Mouse (Mus musculus) CD4-positive, CD25-positive, alpha-beta regulatory T cell, adult 4 months (primary cell): ENCODE results near the gene Tcf12. TPM values are rescaled to one million over a fixed set of nuclear protein-coding genes. Genes with fewer than 3 reads are reported as not detected.
A peak's percentile ranks its signal among the peaks of the same experiment; 100 is the strongest.

Source experiments
- ATAC-seq: one replicate; pipeline ENCODE4 v1.8.0; 2017
- polyA plus RNA-seq, 2 experiments: library from polyadenylated mRNA; unstranded; fragments of 100-300 nt; shearing (Covaris generic); gene quantifications; one replicate each; pipeline ENCODE4 v1.2.1; 2017

Gene Tcf12
- polyA plus RNA-seq, 2 experiments from 2014 or later, result 33.8 to 39.6 TPM

DNA sequence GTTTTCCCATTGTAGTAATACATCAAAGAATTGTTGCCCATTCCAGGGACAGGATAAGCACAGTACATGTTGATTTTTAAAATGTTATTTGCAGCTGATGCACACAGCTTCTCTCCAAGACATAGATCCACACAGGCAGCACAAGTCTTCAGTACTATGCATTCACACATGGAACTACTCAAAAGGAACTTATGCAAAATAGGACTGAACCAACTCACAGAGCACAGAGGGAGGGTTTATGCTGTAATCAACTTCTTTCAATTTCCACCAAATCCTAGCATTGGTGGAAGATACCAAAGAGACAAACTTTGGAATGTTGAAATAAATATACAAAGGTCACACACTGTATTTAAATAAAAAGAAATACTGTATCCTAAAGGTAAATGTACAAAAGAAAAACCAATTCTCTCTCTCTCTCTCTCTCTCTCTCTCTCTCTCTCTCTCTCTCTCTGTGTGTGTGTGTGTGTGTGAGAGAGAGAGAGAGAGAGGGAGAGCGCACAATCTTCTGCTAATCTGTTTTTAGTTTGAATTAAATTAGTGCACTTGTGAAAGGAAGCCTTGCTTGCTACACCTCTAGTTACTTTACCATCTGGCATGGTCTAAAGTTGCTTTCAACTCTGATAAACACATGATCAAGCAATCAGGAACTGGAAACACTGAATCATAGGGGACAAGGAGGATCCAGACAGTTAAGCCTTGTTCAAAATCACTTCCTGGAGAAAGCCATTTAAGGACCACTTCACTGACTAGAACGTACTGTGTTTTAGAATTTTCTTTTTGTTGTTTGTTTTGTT, 215.5 kb downstream of the Tcf12 start:
- peak; percentile 80 for ATAC-seq

DNA sequence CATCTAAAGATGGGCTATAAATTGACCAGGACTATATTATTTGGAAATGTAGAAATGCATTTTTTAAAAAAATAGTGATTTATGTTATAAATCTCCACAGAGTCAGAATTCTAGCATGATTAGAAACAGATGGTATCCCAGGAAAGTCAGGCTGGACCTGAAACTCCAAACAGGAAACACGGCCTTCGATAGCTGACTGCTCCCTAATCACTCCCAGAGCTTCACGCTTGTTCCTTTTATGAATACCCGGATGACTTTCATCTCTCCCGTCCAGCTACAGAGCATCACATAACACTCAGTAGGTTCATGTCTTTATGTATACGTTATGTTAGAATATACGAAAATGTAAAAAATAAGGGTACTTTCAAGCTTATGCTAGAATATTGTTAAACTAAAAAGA, 216.4 kb downstream of the Tcf12 start:
- ATAC-seq, result no peak

DNA sequence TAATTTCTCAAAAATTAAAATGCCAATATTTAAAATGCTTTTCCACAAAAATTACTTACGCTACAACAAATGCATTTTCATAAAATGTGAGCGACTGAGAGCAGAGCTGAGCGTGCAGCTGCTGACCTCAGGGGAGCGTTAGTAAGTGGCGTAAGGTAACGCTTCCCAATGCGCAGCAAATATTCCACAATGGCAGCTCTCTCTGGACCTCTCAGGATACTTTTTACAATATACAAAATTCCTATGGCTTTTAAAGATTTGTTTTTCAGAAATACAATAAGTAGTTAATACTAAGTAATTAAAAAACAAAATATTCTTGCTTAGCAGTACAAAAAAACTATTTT, 216.8 kb downstream of the Tcf12 start:
- ATAC-seq, result no peak

DNA sequence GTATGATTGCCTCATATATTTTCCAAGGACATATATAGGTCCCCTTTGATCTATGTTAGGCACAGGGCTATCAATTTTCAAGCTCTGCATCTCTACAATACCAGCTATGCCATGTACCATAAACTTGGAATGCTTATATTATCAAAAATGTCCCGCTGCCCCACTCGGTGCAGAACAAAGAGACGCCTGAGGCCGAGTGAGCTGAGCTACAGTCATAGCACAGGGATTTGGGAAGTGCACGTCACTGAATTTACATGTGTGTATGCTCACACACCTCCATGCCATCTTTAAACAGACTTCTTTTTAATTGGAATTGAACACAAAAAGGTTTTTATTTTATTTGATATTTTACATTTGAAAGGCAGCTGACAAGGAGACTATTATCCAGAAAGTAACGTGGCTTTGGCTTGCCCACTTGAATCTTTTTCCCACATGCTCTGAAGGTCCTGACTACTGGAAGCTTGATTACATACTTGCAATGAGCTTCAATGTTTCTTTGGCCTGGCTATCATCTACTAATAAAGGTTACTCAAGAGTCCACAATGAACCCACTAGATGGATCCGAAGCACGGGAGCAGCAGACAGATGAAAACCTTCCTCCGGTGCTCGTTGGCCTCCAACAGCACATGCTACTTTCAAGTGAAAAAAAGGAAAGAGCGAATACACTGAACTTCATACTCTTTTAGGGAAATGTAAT, 217.3 kb downstream of the Tcf12 start:
- no peak for ATAC-seq

DNA sequence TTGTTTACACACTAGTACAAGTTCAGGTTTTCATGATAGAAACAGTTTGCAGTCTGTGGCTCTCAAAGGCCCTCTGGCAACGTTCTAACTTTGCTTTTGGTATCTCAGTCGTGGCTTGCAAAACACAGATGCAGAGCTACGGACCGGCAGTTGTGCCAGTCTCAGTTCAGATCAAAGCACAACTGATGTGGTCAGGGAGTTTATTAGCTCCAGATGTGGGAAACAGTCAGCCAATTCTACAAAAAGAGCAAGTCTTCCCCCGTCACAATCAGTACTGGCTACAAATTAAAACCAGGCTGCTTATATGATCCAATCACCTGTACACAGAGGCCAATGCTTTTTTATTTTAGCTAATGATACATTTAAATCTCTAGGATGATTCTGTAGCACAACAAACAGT, 223.2 kb downstream of the Tcf12 start:
- no peak for ATAC-seq

DNA sequence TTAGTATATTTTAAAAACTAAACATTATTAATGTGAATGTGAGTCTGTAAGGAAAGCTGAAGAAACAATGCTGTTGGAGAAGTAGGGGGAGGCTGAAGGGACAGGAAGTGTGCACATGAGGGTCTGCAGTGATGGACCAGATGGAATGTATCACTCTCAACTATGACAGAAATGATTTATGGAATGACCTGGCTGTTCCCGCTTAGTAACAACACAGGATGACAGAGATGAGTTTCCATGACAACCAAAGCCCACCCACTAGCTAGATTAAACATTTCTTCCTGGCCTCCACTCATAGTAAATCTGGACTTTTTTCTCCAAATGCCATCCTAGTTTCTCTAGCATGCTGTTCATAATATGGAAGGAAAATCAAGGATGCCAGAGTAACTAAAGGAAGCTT, 231.0 kb downstream of the Tcf12 start:
- ATAC-seq, result no peak

DNA sequence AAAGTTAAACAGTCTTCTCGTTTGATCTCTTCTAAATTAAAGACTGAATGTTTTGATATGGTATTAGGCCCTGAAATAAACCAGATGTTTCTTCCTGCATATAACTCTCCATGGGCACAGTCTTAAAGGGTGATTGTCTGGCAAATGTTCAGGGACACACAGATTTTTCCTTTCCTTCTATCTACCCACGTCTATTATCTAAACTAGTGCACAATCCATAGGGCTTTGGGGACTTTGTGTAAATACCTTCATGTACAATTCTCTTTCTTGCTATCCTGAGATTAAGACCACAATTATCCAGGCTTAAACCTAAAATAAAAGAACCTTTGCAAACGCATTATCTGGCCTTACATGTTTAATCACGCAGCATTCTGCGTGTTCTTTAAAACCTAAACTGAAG, 231.7 kb downstream of the Tcf12 start:
- no peak for ATAC-seq

DNA sequence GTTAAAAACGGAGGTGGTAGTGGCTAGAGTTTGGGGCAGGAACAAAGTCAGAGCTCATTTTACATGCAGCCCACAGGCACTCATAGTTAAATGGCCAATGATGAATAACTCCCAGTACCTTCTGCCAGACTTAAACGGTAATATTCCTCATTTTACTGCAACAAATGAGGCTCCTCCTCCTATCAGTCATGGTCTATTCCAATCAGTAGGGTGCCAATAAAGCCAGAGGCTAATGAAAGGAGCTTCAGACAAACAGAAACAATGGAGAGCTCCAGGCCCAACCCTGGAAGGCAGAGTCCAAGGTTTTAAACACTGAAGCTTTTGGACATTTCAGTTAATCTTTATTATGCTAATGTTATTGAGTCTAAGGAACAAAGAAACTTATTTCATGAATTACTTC, 232.3 kb downstream of the Tcf12 start:
- ATAC-seq, result no peak

DNA sequence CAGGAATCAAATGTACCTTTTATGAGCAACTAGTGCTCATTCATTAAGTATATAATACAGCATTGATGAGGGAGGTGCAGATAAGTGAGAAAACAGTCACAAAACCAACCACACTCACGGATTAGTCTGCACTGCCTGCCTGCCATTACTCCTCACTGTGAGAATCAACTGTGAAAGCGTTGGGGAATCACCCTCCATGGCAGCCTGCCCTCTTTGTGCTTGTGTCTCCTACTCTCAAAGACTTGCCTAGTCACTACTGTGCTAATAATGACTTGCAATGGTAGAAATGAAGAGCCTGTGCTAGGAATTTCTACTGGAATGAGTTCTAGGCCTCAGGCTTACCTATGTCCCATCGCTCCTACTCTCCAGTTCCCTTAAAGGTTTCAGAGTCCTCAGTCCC, 233.8 kb downstream of the Tcf12 start:
- no peak for ATAC-seq

DNA sequence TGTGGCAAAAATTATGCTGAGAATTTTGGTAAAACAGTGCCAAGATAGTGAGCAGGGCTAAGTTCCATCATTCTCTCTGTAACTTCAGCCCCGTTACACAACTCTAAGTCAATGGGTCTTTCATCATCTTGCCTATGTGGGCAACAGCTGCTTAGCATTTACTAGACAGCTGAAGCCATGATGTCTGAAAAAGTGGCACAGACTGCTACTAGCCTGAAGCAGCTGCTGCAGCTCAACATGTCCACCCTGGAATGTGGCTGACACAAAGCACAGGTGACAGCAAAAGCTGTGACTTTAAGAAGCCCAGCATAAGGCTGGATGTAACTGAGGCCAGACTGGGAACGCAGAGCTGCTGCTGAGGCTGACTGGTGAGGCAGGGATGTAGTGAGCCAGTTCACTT, 236.9 kb downstream of the Tcf12 start:
- no peak for ATAC-seq

DNA sequence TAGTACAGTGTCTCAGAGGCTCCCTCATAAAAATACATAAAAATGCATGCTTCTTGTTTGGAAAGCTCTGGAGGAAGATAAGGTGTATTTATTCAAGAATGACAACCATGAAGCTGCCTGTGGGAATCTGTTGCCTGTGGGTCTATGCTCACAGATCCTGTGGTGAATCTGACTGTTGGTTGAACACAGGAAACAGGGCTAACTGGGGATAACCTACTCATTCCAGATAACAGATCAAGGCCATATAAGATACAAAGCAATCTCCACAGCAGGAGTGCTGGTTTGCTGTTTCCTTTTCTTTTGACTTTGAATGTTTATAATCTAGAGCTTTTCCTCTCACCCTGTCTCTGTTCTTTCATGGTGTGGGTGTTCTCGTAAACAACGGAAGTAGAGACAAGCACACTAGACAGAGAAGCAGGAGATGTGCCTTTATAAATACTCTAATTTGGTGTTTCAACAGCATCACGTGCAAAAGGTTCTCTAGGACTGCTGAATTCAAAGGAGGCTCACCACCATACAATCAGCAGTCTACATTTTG, 237.6 kb downstream of the Tcf12 start:
- peak; percentile 57 for ATAC-seq

DNA sequence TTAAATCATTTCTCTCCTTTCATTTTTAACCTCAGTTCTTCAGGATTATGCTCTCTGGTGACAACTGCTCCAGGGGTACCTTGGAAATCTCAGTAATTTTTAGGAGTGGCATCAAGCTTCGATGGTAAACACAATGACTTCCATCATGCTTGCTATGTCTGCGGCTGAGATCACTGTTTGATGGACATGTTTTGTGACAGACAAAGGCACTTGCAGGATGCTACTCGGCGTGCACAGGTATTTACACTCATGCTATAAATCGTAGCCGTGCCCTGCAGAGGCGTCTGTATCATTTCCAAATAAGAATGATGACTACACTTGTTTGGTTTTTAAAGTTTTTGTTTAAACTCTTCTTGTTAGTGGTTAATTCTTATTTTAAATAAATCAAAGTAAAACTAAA, 248.3 kb downstream of the Tcf12 start:
- ATAC-seq, result no peak

DNA sequence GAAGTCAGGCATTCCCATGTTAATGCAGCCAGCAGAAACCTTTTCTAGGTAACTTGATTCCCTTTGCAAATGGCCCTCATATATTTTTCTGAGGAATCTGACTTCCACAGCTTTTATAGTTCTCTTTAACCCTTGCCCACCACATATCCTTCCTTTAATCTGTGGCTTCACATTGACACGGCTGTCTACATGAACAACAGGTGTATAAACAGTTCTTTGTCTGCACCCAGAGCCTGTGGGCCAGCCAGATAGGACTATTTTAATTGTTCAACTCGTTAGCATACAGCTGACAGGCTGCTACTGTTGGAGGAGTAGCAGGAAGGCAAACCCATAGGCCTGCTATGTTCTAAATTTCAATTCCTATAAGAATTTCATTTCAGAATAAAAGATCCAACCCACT, 250.0 kb downstream of the Tcf12 start:
- no peak for ATAC-seq

DNA sequence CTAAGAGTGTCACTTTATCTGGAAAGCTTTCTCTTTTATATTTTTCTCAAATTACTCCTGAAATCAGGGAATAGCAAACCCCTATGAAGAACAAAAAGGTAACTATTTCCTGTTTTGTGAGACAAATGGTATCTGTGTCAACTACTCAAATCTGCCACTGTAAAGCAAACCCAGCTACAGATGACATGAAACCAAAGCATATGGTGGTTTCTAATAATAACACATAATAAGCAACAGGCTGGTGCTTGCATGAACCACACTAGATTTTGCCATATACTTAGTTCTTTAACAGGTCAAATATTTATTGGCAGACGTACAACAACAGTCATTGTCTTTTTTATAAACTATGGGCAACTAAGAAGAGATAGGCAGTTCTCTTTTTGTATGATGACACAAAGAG, 253.7 kb downstream of the Tcf12 start:
- ATAC-seq, result no peak

DNA sequence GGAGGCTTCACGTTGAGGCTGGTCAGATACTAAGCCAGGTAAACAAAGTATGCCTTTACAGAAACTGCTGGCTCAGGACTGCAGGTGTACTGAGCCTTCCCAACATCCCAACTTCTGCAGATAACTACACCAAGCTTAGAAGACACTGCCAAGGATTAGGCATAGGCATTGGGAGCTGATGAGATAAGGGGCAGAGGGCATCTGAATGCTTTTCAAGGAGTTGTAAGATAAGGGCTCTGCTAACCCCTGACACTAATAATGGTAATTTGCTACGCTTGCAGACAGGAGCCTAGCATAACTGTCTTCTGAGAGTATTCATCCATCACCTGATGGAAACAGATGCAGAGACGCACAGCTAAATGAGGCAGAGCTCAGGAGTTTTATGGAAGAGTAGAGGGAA, 257.8 kb downstream of the Tcf12 start:
- no peak for ATAC-seq

DNA sequence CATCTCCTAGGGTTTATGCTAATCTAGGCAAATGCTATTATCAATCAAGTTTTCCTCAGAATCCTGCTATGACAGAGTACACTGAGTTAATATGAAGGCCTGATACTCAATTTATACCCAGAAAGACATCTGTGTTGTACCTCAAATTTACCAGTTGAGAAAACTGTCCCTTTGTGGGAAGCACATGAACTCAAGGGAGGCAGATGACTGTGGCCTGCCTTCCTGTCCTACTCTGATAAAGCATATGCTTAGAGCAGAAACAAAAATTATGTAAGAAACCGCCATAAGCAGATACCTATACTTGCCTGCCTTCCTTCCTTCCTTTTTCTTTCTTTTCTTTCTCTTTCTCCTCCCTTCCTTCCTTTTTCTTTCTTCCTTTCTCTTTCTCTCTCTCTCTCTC, 261.4 kb downstream of the Tcf12 start:
- ATAC-seq, result no peak

DNA sequence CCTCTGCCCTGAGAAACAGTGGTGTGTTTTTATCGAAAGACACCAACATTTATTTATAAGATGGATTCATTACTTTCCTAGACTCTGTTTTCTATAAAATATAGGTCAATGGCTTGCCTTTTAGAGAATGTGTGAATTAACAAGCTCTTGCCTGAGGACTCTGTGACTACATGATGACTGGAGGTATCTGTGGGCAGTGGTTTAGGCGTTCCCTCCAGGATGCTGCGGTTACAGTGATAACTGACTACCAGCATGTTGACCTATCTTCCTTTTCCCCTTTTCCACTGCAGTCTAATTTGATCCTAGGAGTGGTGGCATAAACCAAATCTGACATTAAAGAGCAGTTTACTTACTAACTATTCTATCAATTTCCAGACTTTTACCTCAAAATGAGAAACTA, 263.3 kb downstream of the Tcf12 start:
- no peak for ATAC-seq

DNA sequence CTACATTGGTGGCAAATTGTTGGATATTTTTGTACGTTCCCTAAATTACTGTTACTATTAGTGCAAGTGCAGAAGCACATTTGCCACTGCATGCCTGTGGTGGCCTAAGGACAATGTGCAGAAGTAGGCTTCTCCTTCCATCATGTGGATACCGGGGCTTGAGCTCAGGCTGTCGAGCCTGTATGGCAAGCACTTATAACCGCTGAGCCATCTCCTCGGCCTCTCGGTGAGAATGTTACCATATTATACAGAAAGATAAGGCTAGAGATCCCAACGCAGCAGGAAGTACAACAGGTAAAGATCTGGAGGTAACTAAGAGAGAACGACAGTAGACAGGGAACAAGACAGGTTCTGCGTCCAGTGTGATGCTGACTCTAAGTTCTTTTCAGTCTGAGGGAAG, 263.8 kb downstream of the Tcf12 start:
- ATAC-seq, result no peak

DNA sequence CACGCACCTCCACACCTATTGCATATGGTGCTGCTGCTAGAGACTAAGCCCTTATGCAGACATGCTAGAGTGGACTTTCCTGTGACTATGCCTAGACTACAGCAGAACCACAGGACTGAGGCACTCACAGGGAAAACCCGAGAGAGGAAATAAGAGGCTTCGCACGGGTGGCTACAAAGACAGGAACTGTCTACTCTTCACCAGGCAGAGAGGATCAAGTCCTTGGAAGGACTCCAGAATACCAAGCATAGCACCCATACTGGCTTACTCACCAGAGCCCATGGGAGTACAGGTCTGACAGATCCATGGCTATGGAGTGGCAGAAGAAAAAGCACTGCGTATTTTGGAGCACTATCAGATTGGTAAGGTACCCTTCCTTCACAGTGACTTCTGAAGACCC, 269.8 kb downstream of the Tcf12 start:
- ATAC-seq, result no peak

DNA sequence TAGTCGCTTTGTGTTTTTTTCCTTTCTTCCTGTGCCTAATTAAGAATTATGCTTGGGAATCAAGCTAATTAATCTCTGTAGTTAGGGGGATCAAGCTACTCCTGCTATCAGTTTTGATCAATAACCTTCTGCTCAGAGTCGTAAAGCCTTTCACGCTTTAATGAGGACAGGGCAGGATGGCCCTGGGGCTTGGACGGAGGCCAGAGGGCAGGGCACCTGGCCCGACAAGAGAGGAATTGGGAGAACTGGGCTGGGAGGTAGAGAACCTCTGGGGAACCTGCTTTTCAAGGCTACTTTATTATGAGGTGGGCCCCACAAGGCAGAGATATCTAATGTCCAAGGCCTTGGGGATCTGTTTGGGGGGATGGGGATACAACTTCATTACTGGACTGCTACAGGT, 274.3 kb downstream of the Tcf12 start:
- no peak for ATAC-seq

DNA sequence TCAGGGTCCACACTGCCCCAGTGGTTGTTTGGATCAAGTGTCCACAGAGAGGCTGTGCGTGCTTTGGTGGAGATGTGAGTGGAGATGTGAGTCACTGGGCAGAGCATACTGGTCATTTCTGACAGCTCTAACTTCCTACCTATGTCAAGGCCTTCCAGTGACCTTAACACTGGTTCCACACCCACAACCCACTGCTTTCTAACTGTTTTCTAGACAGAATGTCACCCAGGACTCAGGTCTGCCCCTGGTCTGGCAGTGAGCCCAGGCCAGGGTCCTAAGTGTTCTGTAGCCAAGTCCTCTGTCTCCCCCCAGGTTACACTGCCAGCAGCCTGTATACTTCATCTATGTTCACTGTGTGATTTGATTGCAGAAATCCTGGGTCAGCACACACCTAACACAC, 275.3 kb downstream of the Tcf12 start:
- ATAC-seq, result no peak

DNA sequence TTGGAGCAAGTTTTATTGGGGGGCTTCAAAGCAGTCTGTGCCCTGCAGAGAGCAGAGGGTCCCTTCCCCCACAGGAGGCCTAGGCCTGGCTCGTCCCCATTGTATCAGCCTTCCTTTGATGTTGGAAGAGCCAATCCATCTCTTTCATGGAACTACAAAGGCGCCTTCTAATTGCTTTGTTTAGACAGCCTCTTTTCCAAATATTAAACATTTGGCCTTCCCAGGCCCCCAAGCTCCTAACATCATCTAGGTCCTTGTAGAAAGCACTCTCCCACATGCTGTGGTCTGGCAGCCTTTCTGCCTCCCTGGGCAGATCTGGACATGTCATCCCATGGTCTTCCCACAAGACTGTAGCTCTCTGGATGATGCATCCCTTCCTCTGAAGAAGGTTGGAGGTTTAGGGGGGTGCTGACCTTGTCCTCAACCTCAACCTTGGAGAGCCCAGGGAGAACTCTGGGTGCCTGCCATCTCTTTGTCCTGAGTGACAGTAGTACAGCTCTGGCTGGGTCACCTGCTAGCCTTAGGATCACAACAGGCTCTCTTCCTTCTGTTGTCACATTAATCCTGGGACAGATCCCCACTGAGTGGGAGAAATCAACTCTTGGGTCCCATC, 276.4 kb downstream of the Tcf12 start:
- no peak for ATAC-seq

DNA sequence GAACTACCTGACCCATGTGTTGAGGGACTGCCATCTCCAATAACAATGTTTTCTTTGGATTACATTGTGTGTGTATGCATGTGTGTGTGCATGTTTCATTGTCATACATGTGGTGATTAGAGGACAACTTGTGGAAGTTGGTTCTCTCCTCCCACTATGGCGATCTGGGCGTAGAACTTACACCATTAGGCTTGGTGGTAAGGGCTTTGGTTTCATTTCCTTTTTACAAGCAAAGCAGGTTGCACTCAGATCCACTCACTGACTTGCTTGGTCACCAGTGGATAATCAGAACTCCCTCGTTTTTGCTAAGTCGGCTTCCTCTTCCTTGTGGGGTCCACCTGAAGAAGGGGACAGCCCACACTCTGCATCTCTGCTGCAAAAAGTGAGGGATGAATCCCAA, 277.0 kb downstream of the Tcf12 start:
- no peak for ATAC-seq
